Mouse (Mus musculus) embryo, embryonic 11 days (tissue): ENCODE results near the gene Ccdc9b.
A peak's percentile ranks its signal among the peaks of the same experiment; 100 is the strongest.

Experiments used
- DNase-seq: peaks from one replicate; pipeline ENCODE4 v3.0.0-alpha.2; 2015

Ccdc9b gene

DNA sequence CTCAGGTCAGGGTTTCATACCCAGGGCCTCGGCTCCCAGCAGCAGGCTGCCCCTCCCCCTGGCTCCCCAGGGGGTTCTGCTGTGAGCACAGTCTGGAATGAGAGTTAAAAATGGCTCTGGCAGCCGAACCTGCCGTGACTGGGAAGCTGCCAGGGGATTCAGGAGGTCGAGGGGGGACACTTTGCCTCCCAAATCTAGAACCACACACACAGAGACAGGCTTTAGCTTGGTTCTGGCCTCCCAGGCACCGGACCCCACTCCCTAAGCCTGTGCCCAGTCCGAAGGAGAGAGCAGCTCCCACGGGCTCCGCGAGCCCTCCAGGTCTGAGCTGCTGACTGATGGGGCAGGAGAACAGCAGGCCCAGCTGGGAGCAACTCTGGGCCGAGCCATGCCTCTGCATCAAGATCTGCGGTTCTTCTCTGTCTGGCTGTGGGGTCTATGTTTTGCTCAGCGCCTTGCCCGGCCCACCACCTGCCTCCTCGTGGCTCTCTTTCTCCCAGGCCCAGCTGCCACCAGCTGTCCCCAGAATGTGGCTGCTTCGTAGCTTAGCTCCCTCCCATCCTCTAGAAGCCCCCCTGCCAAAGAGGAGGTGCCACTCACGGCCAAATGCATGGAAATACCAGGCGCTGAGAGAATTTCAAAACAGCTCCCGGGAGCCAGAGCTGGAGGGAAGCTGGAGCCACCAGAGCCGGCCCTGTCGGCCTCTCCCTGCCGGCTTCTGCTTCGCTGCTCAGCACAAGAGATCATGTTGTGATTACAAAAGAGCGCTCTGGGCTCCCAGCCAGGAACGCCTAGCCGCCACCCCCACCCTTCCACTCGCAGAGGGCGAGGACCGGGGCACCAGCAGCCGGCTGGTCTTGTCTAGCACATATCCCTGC lies at the start of gene Ccdc9b:
Ccdc9b (minus strand) TSS at position 756 of the 878 bp plus-strand sequence.
- DNase-seq = peak; percentile 71

DNA sequence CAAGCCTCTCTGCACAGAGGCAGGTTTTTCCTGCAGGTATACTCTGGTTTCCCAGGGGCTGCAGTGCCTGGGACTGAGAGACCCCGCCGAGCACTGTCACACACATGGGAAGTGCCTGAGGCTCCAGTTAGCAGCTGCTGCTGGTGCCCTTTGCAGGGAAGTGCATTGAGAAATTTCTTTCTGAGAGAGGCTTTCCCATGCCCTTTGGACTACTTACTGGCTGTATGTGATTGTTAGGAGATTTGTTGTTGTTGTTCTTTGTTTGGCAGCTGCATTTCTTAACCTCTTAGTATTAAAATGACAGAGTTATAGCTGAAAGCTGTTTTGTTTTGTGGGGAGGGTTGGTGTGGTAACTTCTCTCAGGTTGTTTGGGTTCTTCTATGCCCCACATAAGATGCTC lies 48.4 kb upstream of the Ccdc9b start:
- no peak for DNase-seq

DNA sequence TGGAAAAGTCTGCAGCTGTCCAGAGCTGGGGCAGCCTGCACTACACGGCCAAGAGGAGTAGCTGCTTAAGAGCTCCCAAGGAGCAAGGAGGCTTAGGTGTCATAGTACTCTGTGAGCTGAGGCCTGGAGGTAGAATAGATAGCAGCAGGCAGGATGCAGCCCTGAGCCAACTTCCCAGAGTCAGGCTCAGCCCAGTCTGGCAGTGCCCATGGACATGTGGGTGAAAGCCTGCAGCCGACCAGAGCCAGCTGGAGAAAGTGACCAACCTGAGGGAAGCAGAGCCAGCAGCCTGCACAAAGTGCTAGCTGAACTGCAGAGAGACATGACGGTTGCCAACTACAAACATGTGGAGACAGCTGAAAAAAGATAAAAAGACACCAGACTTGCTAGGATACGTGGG lies 44.4 kb upstream of the Ccdc9b start:
- no peak for DNase-seq

DNA sequence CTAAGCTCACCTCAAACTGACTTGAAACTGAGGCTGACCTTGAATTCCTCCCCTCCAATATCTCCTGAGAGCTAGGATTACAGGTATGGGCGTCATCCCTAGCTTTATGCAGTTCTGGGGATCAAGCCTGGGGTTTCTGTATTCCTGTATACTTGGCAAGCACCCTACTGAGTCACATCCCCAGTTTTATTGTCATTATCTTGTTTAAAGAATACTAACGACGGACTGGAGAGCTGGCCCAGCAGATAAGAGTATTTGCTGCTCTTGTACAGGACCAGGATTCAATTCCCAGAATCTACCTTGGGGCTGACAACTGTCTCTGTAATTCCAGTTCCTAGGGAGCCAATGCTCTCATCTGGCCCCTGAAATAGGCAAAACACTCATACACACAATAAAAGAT lies 43.3 kb upstream of the Ccdc9b start:
- no peak for DNase-seq

DNA sequence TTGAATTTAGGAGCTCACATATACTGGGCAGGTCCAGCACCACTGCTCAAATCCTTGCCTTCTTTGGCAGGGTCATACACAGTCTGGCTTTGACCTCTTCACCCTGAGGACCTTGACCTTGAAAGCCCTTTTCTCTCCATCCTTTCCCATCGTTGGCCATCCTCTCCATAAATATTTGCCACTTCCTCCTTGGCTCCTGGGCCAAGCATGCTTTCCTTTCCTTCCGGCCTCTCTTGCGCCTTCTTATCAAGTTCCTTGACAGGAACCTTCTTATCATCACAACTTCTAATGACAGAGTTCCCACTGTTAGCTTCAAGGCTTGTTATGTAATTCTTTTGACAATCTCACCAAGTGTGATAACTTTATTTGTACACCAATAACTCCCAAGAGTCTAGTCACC lies 42.7 kb upstream of the Ccdc9b start:
- DNase-seq = no peak

DNA sequence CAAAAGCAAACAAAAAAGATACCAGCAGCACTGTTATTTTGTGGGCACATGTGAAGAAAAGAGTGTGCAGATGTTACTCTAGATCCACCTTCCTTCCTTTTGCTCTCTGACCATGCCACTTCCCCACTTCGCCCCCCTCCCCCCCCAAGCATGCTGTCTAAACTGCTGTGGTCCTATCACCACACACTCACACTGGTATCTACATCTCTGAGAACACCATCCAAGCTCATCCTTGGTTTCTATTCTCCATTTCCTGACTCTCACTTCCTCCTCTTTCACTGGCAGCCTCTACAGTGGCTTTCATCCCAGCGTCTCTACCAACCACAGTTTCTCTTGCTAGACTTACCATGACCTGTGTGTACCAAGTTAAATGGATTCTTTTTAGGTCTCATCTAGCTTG lies 42.0 kb upstream of the Ccdc9b start:
- no peak for DNase-seq

DNA sequence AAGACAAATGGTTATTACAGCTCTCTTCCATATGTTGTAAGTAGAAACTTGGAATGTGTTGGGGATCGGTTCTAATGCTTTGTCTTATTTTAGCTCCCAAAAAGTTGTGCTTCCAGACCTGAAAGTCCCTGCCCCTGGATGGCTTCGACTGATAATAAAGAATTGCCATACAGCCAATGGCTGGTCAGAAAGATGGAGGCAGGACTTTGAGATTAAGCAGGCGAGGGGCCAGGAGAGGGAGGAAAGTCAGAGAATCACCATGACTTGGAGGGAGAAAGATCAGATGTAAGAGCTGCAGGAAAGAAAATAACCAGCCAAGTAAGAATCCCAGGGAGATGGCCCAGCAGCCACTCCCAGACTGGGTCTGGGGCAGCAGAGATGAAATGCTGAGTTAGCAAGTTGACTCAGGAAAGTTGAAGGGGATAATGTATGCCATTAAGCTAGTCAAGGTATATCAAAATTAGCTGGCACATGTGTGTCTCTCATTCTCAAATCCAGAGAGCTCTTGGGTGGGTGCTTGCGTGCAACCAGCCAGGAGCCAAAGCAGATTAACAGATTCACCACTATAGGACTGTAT lies 40.2 kb upstream of the Ccdc9b start:
- no peak for DNase-seq

DNA sequence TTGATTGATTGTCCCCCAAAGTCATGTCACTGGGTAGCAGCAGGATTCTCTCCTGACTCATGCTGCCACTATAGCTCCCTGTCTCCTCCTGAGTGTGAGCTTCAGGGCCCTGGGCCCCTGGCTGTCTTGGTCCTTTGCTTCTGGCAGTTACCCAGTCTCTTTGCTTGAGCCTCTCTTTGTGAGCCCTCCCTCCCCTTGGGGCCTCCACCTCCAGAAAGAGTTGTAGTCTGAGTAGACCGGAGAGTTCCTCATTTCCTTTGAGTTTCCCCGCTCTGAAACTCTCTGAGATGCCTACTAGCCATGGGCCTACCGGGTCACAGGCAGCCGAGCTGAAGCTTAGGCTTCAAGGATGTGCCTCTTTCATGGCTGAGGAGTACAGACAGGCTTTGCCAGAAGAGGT lies 31.2 kb upstream of the Ccdc9b start:
- no peak for DNase-seq

DNA sequence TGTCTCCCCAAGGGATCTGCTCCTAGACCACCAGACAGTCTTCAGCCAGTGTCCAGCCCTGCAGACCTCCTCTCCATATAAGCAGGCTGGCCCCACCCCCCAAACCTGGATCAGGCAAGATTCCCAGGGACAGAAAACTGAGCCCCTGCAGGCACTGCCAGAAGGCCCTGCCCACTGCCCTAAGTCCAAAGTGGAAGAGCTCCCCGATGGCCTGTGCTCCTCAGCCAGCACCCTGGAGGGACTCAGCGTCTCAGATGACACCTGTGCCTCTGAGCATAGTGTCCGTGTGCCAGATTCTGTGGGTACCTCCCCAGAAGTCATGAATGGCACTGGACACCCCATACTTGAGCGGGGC lies 29.8 kb upstream of the Ccdc9b start:
- DNase-seq = no peak

DNA sequence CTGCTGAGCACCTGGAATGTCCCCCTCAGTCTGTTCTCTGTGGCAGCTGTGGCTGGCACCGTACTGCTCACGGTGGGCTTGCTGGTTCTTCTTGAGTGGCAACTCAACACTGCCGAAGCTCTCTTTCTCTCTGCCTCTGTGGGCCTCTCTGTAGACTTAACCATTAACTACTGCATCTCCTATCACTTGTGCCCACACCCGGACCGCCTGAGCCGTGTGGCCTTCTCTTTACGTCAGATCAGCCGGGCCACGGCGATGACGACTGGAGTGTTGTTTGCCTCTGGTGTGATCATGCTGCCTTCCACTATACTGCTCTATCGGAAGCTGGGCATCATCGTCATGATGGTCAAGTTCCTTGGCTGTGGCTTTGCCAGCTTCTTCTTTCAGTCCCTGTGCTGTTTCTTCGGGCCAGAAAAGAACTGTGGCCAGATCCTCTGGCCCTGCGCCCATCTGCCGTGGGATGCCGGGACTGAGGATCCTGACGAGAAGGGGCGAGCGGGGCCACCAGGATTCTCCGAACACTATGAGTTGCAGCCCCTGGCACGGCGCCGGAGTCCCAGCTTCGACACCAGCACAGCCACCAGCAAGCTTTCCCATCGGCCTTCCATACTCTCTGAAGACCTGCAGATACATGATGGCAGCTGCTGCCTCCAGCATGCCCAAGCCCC lies 29.3 kb upstream of the Ccdc9b start:
- DNase-seq = no peak

DNA sequence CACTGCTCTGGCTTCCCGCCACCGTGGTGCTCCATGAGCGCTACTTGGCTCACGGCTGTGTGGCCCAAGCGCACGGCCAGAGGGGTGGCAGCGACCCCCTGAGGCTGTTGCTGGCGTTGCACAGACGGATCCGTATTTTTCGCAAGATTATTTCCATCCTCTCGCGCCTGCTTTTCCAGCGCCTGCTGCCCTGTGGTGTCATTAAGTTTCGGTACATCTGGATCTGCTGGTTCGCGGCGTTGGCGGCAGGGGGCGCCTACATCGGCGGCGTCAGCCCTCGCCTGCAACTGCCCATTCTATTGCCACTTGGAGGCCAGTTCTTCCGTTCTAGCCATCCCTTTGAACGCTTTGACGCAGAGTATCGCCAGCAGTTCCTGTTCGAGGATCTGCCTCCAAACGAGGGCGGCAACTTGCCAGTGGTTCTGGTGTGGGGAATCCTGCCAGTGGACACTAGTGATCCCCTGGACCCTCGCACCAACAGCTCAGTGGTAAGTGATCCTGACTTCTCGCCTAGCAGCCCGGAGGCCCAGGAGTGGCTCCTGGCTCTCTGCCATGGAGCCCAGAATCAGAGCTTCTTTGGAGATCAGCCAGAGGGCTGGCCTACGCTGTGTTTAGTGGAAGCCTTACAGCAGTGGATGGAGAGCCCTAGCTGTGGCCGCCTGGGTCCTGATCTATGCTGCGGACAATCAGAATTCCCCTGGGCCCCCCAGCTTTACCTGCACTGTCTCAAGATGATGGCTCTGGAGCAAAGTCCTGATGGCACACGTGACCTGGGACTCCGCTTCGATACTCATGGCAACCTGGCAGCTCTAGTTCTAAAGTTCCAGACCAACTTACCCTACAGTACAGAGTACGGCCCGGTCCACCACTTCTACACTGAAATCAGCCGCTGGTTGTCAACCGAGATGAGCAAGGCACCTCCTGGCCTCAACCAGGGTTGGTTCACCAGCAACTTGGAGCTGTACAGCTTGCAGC lies 28.4 kb upstream of the Ccdc9b start:
- peak; percentile 73 for DNase-seq

DNA sequence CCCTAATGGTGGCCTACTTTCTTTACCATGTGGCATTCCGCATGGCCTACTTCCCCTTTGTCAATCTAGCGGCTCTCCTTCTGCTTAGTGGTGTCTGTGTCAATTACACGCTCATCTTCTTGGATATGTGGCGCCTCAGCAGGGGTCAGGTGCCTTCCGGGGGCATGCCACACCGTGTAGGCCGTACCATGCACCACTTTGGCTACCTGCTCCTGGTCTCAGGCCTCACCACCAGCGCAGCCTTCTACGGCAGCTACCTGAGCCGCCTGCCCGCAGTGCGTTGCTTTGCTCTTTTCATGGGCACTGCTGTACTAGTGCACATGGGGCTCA lies 27.7 kb upstream of the Ccdc9b start:
- DNase-seq = no peak

DNA sequence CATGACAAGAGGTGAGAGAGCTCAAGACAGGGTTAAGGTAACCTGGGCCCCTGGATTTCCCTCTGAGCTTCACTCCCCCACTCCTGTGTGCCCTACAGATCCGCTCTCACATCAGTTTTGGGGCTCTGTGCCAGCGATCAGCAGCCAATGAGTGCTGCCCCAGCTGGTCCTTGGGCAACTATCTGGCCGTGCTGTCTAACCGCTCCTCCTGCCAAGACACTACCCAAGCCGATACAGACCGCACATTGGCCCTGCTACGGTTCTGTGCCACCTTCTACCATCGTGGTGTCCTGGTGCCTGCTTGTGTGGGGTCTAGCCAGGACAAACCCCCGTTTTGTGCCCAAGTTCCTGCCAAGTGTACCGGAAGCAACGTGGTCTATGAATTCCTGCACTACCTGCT lies 27.0 kb upstream of the Ccdc9b start:
- no peak for DNase-seq

DNA sequence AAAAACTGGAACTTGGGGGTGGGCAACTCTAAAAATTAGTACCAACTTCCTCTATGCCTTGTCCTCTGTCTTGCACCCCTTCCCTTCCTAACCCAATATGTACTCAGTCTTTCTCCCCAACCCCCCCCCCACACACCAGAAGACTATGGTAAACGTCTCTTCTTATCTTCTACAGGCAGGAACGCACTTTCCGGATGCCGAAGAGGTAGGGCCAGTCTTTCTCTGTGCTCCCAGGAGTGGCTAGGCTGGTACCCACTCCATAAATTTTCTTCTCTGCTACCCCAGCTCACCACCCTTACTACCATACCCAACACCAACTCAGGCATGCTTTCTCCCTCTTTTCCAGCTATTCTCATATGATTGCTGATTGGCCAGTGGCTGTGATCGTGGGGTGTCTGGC lies 24.1 kb upstream of the Ccdc9b start:
- DNase-seq = no peak

DNA sequence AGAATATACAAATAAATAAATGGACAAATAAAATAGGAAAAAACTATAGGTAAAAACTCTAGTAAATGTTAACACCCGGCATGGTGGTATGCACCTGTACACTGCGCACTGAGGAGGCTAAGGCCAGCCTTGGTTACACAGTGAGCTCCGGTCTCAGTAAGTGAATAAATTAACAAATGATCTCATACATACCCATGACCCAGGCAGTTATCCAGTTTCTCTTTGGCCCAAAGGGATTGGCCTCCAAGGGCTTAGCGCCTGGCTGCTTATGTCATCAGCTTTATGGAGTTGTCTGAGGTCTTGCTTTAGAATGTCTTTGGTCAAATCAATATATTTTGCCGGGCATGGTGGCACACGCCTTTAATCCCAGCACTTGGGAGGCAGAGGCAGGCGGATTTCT lies 21.2 kb upstream of the Ccdc9b start:
- no peak for DNase-seq

DNA sequence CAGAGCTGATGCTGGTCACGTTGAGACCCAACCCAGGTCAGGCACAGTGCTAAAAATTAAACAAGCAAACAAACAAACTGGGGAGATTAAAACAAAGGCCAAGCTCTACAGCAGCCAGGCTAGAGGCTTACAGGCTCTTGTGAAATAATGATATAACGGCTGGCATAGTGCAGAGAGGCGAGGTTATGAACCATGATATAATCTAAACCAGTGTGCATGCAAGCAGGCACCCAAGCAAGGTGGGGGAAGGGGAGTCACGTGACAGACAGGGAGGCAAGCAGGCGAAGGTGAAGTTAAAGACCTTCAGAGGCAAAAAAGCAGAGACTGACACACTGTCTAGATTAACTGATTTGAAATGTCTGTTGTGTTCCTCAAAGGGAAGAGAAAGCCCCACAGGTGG lies 20.6 kb upstream of the Ccdc9b start:
- no peak for DNase-seq

DNA sequence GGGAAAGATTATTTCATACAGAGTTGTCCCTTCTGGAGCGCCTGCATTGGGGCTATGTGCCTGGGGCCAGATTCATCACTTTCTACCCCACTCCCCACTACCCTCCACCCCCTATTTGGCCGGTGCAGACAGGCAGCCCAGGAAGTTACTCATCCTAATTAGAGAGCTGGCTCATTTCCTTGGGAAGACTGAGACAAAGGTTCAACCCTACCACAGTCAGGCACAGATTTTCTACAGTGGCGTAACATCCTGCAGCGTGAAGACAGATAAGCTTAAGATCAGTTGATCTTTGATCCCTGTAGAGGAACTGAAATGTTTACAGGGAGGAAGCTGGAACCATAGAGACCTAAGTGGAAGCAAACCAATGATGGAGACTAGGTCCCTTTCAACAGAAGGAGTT lies 19.8 kb upstream of the Ccdc9b start:
- no peak for DNase-seq

DNA sequence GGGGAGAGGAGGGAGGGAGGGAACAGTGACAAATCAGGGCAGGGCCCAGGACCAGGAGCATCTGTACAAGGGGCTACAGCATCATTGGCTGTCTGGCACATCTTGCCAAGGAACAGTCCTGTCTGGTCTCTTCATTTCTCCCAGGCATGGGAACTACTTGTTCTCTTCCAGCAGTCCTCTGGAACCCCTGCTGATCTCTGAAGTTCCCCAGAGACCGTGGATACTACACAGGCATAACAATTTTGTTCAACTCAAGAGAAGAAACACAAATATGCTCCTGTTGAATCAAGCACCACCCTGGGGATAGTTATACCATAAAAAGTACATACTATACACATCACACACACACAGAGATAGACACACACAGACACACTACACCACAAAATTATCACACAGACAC lies 18.7 kb upstream of the Ccdc9b start:
- DNase-seq = no peak

DNA sequence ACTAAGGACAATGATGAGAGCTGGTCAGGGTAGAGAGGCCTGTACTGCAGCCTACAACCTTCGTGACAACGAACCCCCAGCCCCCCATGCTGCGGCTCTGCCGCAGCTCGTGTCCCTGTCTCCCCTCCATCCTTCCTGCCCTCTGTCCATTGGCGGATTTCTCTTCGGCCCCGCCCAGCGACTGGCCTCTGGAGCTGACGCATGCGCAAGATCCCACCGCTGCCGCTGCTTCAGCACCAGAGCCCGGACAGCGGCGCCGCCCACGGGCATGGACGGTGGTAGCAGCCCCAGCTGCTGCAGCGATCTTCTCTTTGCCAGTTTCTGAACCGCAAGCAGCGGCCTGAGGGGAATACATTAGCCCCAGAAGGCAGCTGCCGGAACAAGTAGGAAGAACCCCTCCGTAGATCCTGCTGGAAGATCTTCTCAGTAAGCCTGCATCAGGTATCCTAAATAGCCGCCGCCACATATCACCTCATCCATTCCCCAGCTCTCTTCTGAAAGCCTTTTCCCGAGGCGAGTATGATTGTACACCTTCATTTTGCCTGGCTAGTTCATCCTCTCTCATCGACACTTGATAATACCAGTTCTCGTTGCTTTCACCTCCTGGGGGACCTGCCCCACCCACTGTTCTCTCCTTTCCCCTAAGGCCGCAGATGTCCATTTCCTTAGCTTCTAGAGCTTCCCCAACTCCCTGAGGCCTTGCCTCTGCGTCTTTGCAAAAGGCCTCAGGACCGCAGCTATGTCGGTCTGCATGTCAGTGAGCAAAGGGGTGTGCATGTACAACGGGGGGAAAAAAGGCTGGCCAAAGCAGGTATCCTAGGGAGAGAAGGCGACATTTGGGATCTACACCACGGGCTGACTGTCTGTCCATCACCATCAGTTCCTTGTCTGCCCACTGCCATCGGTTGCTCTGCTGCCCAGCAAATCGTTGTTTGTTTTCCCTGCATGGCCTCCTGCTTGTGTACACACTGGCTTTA lies 17.3 kb upstream of the Ccdc9b start, which contains the start of gene Disp2:
Disp2 (plus strand) TSS at position 216 of the 977 bp plus-strand sequence.
- DNase-seq = peak; percentile 96

DNA sequence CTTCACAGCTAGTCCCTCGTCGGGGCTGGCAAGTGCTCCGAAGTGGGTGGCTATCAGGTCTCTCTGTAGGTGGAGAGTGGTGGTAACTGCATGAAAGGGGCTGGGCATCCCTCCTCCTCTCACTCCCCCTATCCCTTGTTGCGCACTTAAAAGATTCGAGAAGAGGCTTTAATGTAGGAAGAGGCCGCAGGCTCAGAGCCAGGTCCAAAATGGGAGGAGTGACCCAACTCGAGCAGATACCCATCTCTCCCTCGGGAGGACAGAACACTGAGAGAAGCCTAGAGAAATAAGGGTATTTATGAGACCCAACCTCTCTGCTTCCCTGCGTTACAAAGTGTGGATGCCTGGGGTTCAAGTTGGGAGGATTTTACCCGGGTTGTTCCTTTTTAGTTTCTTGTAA lies 16.6 kb upstream of the Ccdc9b start:
- DNase-seq = no peak

DNA sequence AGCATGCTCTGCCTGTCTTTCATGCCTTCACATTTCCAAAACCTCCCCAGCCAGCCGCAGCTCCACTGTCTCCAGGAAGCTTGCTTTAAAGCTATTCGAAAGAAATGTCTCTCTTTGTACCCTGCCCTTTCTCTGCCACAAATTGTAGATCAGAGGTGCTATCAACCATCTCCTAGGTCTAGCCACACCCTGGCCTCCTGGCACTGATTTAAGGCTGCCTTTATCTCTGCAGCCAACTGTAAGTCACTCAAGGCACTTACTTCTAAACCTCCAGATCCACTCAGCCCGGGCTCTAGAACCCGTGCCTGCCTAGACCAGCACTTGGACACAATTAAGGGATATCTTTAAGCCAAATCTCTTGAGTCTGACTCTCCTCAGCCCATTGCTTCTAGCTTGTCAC lies 16.0 kb upstream of the Ccdc9b start:
- DNase-seq = no peak

DNA sequence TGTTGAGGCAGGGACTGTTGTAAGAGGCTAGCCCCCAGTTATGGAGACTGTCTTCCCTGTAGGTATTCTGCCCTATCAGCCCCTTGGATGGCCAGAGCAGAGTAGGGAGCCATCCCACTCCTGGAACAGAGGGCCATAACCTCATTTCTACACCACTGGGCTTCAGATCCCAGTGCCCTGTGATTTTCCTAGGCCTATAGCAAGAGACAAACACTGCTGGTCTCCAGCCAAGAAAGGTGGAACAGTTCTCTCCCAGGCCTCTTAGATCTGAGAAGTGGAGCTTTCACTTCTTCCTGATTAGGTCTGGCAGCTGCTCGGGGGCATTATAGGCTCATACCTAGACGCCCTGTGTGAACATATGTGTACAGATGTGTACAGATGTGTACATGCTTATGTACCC lies 13.8 kb upstream of the Ccdc9b start:
- DNase-seq = no peak
